Mouse (Mus musculus) liver, embryonic 14.5 days (tissue): ENCODE data around the gene Gucd1. TPM values are rescaled to one million over a fixed set of nuclear protein-coding genes. Genes with fewer than 3 reads are reported as not detected.
"Not testable (repeated sequence)": the region's sequence is repeated elsewhere in the genome, so short reads cannot be mapped to it uniquely, and the experiment has no call there.

ENCODE experiments used
- ATAC-seq: fragments of 200-750 bp; cut with Nextera tagmentation; 2 replicates; pipeline ENCODE4 v1.8.0; 2017; ENCODE audit warnings: moderate number of reproducible peaks, mild to moderate bottlenecking, moderate library complexity; ENCODE audit not compliant: insufficient read depth
- DNase-seq, 3 experiments: peaks; one replicate each; pipeline ENCODE4 v3.0.0-alpha.2; 2012 to 2013; ENCODE audit warnings: low read depth in 3 of 3, low spot score in 3 of 3
- H3K27ac ChIP-seq: fragments of 300-500 bp; sonication (generic); 2 replicates; pipeline ENCODE4 v1.5.1; 2014; ENCODE audit warnings: moderate library complexity, mild to moderate bottlenecking, control low read depth, inconsistent platforms
- H3K27me3 ChIP-seq: fragments of 300-500 bp; sonication (generic); 2 replicates; pipeline ENCODE4 v1.6.1; 2014; ENCODE audit warnings: mild to moderate bottlenecking, low read length, moderate library complexity; ENCODE audit not compliant: control insufficient read depth, insufficient read depth
- H3K36me3 ChIP-seq: fragments of 300-500 bp; sonication (generic); replicated peaks from 2 replicates; pipeline ENCODE4 v1.6.1; 2014; ENCODE audit warnings: low read depth; ENCODE audit not compliant: control insufficient read depth, insufficient read depth
- H3K4me1 ChIP-seq, 2 experiments: fragments of 200-500 bp in 1 of 2; fragments of 300-500 bp in 1 of 2; sonication (generic) in 1 of 2; replicated peaks; 2 replicates each; pipeline ENCODE4 v1.6.1; 2012 to 2014; ENCODE audit warnings: antibody characterized with exemption in 1 of 2, inconsistent platforms in 1 of 2, low read length in 1 of 2; ENCODE audit not compliant: control insufficient read depth in 2 of 2, insufficient read depth in 2 of 2
- H3K4me2 ChIP-seq: fragments of 300-500 bp; sonication (generic); 2 replicates; pipeline ENCODE4 v1.6.1; 2014; ENCODE audit warnings: low read depth, mild to moderate bottlenecking, control low read depth, moderate library complexity
- H3K4me3 ChIP-seq, 2 experiments: fragments of 200-500 bp in 1 of 2; fragments of 300-500 bp in 1 of 2; sonication (generic) in 1 of 2; 2 replicates each; pipeline ENCODE4 v1.5.1; 2012 to 2014; ENCODE audit warnings: low read depth in 2 of 2, low read length in 2 of 2, mild to moderate bottlenecking in 2 of 2, control low read depth in 1 of 2, inconsistent platforms in 1 of 2, moderate library complexity in 1 of 2; ENCODE audit not compliant: insufficient read depth in 1 of 2
- H3K9ac ChIP-seq: fragments of 300-500 bp; sonication (generic); replicated peaks from 2 replicates; pipeline ENCODE4 v1.6.1; 2014; ENCODE audit warnings: mild to moderate bottlenecking, control low read depth, moderate library complexity
- H3K9me3 ChIP-seq: fragments of 300-500 bp; sonication (generic); 2 replicates; pipeline ENCODE4 v1.6.1; 2016; ENCODE audit warnings: low read length, mixed read lengths; ENCODE audit not compliant: control insufficient read depth
- CTCF ChIP-seq: IDR thresholded peaks from 2 replicates; pipeline ENCODE4 v1.5.1; 2016; ENCODE audit warnings: antibody characterized with exemption, low read depth, control low read depth
- EP300 ChIP-seq: IDR thresholded peaks from 2 replicates; pipeline ENCODE4 v1.6.1; 2016; ENCODE audit warnings: antibody characterized with exemption, low read depth
- whole genome bisulfite sequencing: fragments of 180-500 bp; shearing (Covaris S2); extraction: QIAGEN DNeasy Blood & Tissue Kit; methylation state at CpG from one replicate; pipeline ENCODE4 v1.1.7; 2014; ENCODE audit not compliant: insufficient replicate concordance; 5-methylcytosine and 5-hydroxymethylcytosine counted together
- polyA plus RNA-seq, 2 experiments: library from polyadenylated mRNA; depleted of rRNA in 1 of 2; stranded (reverse) in 1 of 2; unstranded in 1 of 2; fragments of >200 nt; fragmentation: Nextera tagmentation in 1 of 2; extraction: Ambion mirVana in 1 of 2; gene quantifications; 2 replicates each; pipeline versions ENCODE4 v1.2.1 to v1.2.3; 2012 to 2014

The Gucd1 gene
- polyA plus RNA-seq, 2 experiments, result 37.3 to 58.5 TPM

GRCm38 (mm10) chr10:75412114-75413103, 105.4 kb downstream of the Gucd1 start:
- WGBS, result 65% methylated on average over 27 of the region's 27 CpGs
- ATAC-seq (peak; percentile 47; the same call in 1 of the 2 replicates), DNase-seq (no peak)
- Histone ChIP-seq H3K4me3 (no peak overlapping the region), H3K4me2 (no peak overlapping the region), H3K27me3 (no peaks in the 10 kb centered on the region), H3K9ac (no peak overlapping the region), H3K9me3 (no peaks in the 10 kb centered on the region), H3K36me3 (no peaks in the 10 kb centered on the region), H3K4me1 (no peaks in the 10 kb centered on the region; a peak in 2 of 4 replicates), H3K27ac (0 out of 2 replicates have a peak overlapping the region, but pooled peaks have one; percentile 16)
- TF ChIP-seq EP300 (no peak), CTCF (no peak)

GRCm38 (mm10) chr10:75411343-75412113, 106.2 kb downstream of the Gucd1 start:
- 19% methylated on average over 9 of the region's 10 CpGs for WGBS
- H3K27ac ChIP-seq, H3K4me2 ChIP-seq, H3K4me1 ChIP-seq, H3K4me3 ChIP-seq, H3K36me3 ChIP-seq, H3K9me3 ChIP-seq, H3K9ac ChIP-seq, H3K27me3 ChIP-seq, DNase-seq: not testable (repeated sequence)
- ATAC-seq, result peak; percentile 71; the same call in 1 of the 2 replicates

GRCm38 (mm10) chr10:75407741-75408140, 110.0 kb downstream of the Gucd1 start:
- ATAC-seq (peak; percentile 37; the same call in 1 of the 2 replicates), DNase-seq (no peak)
- Histone ChIP-seq H3K9me3 (no peaks in the 10 kb centered on the region), H3K4me1 (no peaks in the 10 kb centered on the region; a peak in 2 of 4 replicates), H3K9ac (no peak overlapping the region), H3K4me2 (no peak overlapping the region), H3K4me3 (peak overlapping the region in 1 of 2 experiments; percentile 5; a peak in 1 of 4 replicates), H3K27ac (no peak overlapping the region), H3K27me3 (no peaks in the 10 kb centered on the region), H3K36me3 (no peaks in the 10 kb centered on the region)
- TF ChIP-seq EP300, result no peak
- TF ChIP-seq CTCF, result no peak
- 60% methylated on average over 4 of the region's 4 CpGs for WGBS

- Histone ChIP-seq H3K9me3 (no peaks in the 10 kb centered on the region), H3K4me3 (no peak overlapping the region), H3K27ac (no peak overlapping the region), H3K36me3 (no peaks in the 10 kb centered on the region), H3K27me3 (no peaks in the 10 kb centered on the region), H3K9ac (no peak overlapping the region), H3K4me1 (no peaks in the 10 kb centered on the region; a peak in 2 of 4 replicates), H3K4me2 (no peak overlapping the region)
- WGBS, result 54% methylated on average over 13 of the region's 13 CpGs
- no peak for TF ChIP-seq CTCF
- no peak for TF ChIP-seq EP300
- no peak for DNase-seq
- ATAC-seq, result peak; percentile 47; the same call in 1 of the 2 replicates
Measured at GRCm38 (mm10) chr10:75406755-75407154, 111.0 kb downstream of the Gucd1 start.

- no peak overlapping the region for H3K4me2 ChIP-seq
- H3K4me3 ChIP-seq, result no peak overlapping the region
- no peaks in the 10 kb centered on the region for H3K36me3 ChIP-seq
- WGBS, result 75% methylated on average over 8 of the region's 8 CpGs
- H3K27me3 ChIP-seq, result no peaks in the 10 kb centered on the region
- ATAC-seq (no peak), DNase-seq (no peak)
- H3K9ac ChIP-seq, result no peak overlapping the region
- H3K27ac ChIP-seq, result no peak overlapping the region
- no peaks in the 10 kb centered on the region for H3K9me3 ChIP-seq
- TF ChIP-seq CTCF, result no peak
- TF ChIP-seq EP300, result no peak
- H3K4me1 ChIP-seq, result no peaks in the 10 kb centered on the region; a peak in 2 of 4 replicates
Measured at GRCm38 (mm10) chr10:75405916-75406315, 111.9 kb downstream of the Gucd1 start.
